Mouse (Mus musculus) thymus, postnatal 0 days (tissue): ENCODE results near the gene Rabl6. TPM values are rescaled to one million over a fixed set of nuclear protein-coding genes. Genes with fewer than 3 reads are reported as not detected.
A peak's percentile ranks its signal among the peaks of the same experiment; 100 is the strongest.
"Not testable (repeated sequence)": the region's sequence is repeated elsewhere in the genome, so short reads cannot be mapped to it uniquely, and the experiment has no call there.

ENCODE experiments used
- DNase-seq: peaks from one replicate; pipeline ENCODE4 v3.0.0-alpha.2; 2015; ENCODE audit warnings: low spot score
- polyA plus RNA-seq: library from polyadenylated mRNA; unstranded; fragments of >200 nt; fragmentation: Nextera tagmentation; extraction: Ambion mirVana; gene quantifications from 2 replicates; pipeline ENCODE4 v1.2.1, GENCODE M21; 2015

The Rabl6 gene
- polyA plus RNA-seq, 1 experiment from 2014 or later, result 39.7 TPM

DNA sequence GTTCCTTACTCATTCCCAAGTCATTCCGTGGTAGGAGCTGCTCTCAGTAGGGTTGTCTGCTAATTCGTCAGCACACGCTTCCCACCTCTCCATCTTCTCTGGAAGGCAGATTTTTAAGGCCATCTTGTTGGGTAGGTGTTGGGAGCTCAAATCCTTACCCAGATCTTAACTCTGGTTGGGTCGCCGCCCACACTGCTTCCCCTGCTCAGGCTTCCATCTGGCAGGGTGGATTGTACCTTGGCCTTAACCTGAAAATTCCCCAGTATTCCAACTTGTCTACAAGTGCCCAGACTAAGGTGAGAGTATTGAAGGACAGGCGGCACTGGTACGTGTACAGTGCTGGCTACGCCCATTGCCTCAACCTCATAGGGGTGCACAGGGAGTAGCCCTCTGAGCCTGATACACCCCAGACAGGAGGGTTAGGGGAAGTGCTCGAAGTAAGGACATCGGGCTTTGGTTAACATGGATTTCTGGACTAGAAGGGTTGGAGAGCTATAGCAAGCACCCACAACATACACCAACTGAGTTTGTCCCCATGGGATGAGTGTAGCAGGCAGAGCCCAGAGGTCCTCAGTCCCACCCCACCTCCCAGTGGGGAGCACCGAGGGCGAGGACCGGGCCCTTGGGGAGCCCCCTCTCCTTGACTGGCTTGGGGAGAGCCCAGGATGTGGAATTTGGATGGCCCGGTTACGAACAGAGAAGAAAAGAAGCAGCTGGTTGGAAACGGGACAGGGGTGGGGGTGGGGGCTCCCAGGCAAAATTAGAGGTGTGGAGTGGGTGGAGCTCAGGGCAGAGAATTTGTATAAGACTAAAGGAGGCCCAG is 32.1 kb downstream of the Rabl6 start:
- no peak for DNase-seq

GRCm38 (mm10) chr2:25575432-25576027 is 32.8 kb downstream of the Rabl6 start:
- DNase-seq, result peak; percentile 70

GRCm38 (mm10) chr2:25574579-25575431 is 33.5 kb downstream of the Rabl6 start, which contains the start of the genes Mamdc4 and Phpt1:
Mamdc4 (minus strand) TSS chr2:25574845.
Phpt1 (minus strand) TSS chr2:25575224.
- peak; percentile 98 for DNase-seq

DNA sequence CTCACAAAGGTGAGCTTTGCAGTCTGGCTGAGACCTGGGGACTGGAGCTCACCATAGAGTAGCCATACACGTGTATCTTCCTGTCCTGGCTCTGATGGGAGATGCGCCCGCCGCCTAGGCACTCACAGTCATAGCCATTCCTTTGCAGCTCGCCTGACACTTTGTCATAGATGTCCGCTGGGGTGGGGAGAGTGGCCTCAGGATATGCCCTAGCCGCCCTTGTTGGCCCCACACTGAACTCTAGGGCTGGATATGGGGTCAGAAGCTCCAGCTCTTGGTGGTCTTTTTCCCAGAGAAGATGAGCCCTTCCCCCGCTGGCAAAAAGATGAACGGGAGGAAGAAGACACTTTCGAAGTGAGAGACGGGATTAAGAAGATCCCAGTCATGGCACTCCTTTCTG is 34.2 kb downstream of the Rabl6 start:
- DNase-seq, result no peak

- no peak for DNase-seq
These were observed 35.3 kb downstream of the Rabl6 start for GRCm38 (mm10) chr2:25573068-25573467.

DNA sequence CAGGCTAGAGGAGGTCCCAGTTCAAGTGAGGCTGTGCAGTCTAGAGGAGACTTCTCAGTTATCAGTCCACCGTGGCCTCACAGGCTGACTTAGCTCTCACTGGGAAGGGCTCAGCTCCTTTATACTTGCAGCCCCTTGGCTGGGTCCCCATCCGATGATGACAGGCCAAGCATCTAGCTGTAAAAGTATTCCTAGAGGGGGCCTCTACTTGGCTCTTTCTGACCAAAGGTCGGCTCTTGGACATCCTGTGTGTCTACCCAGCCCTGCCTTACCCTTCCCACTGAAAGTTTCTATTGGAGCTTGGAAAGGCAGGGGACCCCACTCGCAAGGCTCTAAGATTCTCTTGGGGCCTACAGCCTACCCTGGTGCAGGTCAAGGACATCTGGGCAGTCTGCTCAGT is 37.1 kb downstream of the Rabl6 start:
- DNase-seq, result no peak

DNA sequence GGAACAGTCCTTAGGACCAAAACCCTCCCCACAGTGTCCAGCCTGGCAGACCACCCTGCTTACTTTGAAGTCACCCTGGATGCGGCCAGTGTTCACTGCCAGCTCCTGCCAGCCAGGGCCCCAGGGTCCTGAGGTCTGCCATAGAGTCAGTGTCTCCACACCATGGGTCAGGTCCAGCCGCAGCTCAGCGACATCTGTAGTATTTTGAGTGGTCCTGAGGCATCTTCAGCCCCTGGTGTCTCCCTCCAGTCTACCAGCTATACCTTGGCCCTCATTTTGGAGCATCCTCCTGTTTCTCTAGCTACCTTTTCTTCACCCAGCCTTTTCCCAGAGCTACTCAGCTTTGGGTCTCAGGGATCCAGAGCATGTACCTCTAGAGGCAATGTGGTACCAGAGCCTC is 39.0 kb downstream of the Rabl6 start:
- DNase-seq, result no peak

DNA sequence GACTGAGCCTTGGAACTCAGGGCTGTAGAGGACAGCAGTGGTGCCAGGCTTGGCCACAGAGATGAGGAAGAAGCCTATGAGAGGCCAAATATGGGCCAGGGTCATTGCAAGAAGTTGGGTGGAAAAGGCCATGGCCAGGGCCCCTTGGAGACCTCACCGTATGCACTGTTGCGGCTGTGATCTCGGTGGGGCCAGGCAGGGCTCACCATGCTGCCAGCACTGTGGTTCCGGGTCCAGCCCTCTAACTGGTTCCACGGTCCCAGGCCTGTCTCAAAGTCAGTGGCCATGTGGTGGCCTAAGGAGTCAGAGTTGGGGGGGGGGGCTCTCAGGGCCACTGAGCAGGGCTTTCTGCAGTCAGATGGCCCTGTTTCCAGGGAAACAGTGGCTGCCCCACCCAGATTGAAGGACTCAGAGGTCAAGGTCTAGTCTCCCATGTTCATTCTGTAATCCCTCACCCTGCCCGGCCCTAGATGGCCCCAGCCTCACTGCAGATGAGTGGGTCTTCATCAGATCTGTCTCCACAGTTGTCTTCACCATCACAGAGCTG is 39.8 kb downstream of the Rabl6 start:
- no peak for DNase-seq

DNA sequence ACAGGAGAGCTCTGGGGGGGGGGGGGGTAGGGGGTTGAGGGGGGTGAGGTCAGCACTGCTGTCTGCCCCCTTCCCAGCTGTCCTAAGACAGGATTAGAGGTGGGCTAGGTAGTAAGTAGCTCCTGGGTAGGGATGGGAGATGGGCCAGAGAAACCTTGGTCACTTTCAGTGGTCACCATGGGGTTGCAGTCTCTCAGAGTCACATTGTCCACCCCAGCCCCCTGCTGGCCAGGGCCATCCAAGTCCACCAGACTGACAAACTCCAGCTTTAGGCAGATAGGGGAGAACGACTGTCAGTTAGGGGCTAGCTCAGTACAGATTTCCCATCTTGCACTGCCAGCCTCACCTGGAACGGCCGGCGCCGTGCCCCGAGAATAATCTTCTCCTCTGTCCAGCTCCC is 41.8 kb downstream of the Rabl6 start:
- no peak for DNase-seq

GRCm38 (mm10) chr2:25565741-25566140 is 42.6 kb downstream of the Rabl6 start:
- DNase-seq, result no peak

- DNase-seq, result no peak
These were observed 46.4 kb downstream of the Rabl6 start for GRCm38 (mm10) chr2:25561946-25562345.

GRCm38 (mm10) chr2:25560551-25560950 is 47.8 kb downstream of the Rabl6 start:
- DNase-seq, result no peak

DNA sequence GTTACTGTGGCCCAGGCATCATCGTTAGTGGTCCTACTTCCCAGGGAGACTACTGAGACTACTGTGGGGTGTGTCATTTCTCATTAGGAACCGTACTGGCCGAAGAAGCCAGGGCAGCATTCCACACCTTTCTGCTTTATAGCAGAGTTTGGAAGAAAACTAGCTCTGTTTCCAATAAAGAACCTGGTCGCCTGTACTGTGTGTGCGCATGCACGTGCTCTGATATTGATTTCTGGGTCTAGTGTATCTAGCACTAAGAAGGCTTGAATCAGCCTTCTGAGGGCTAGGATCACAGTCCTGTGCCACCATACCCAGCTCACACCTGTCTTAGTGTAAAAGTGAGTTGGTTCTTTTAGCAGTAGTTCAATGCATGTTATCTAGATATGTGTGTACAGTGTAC is 49.5 kb downstream of the Rabl6 start:
- no peak for DNase-seq

- no peak for DNase-seq
These were observed 50.4 kb downstream of the Rabl6 start for GRCm38 (mm10) chr2:25557964-25558360.

DNA sequence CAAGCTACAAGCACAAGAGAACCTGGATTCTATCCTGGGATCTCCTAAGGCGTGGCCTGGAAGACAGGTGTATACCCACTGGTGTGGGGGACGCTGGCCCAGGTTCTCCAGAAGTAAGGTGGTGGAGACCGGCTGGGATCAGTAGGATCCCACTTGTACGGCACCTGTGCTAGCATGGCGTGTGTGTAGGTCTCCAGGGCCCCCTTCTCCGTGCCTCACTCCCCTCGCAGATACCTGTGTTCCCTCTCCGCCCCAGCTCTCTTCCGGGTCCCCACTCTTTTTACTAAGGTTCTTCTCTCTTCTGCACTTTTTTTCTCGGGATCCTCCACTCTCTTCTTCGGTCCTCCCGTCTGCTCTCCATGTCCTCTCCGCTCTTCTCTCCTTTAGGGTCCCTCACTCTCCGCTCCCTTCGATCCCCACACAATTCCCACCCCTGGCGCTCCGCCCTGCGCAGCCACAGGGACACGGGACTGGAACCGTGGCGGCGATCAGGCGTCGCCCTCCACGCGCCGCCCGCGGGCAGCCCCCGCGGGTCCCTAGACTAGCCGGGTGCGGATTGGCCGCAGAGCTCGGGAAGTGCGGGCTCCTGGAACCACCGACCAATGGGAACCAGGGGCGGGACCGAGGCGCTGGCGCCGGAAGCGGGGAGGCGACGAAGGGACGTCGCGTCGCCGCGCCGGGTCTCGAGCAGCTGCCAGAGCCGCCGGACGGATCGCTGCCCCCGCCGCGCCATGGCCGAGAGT is 50.9 kb downstream of the Rabl6 start, which contains the start of gene Edf1:
Gene Edf1, plus strand, starts transcription at position 627 of the 743 bp plus-strand sequence.
- DNase-seq, result peak; percentile 95

DNA sequence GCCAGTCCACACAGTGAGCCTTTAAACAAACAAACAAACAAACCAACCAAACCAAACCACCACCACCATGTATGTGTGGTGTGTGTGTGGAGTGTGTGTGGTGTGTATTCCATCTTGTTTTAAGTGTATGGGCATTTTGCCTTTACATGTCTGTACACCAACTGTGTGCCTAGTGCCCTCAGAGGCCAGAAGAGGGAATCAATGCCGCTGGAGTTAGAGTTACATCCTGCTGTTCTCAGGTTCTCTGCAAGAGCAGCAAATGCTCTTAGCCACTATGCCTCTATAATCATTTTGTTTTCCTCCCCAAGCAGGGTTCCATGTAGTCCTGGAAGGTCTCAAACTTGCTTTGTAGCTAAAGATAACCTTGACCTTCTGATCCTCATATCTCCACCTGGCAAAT is 52.0 kb downstream of the Rabl6 start:
- DNase-seq, result no peak

DNA sequence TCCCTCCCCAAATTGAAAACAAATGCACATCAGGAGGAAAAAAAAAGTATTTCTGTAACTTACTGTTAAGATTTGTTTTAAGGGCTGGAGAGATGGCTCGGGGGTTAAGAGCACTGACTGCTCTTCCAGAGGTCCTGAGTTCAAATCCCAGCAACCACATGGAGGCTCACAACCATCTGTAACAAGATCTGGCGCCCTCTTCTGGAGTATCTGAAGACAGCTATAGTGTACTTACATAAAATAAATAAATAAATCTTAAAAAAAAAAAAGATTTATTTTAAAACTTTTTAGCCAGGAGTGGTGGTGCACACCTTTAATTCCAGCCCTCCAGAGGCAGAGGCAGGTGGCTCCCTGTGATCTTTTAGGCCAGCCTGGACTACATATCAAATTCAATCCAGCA is 52.8 kb downstream of the Rabl6 start:
- DNase-seq, result not testable (repeated sequence)

DNA sequence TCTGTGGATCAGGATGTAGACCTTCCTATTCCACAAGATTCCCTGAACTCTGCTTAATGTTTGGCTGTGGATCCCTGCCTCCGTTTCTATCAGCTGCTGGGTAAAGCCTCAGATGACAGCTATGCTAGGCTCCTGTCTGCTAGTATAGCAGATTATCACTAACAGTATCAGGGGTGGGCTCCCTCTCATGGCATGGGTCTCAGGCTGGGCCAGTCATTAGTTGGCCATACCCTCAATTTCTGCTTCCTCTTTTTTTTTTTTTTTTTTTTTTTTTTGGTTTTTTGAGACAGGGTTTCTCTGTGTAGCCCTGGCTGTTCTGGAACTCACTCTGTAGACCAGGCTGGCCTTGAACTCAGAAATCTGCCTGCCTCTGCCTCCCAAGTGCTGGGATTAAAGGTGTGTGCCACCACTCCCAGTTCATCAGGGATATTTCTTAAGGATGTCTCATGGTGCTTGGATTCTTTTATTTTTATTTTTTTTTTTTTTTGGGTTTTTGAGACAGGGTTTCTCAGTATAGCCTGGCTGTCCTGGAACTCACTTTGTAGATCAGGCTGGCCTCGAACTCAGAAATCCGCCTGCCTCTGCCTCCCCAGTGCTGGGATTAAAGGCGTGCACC is 55.0 kb downstream of the Rabl6 start:
- not testable (repeated sequence) for DNase-seq

DNA sequence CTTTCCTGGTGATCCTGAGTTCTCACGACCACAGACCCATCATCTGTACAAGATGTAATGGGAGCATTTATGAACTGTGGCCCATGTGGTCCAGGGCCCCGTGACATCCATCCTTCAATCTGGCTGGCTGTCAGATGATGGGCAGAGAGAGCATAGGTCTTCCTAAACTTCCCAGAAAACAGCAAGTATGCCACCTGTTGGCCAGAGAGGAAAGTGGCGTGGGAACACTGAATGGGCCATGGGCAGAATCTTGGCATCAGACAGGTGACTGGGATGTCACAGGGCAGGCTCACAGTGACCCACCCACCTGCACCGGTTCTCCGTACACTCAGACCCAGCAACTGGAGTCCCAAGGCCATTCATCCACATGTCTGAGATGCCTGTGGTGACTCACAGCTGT is 57.1 kb downstream of the Rabl6 start:
- DNase-seq, result peak; percentile 19
